Mouse (Mus musculus): ENCODE data around the gene Trp63. TPM values are rescaled to one million over a fixed set of nuclear protein-coding genes. Genes with fewer than 3 reads are reported as not detected.

Trp63 gene
- total RNA-seq, 1 experiment from 2014 or later: not detected

DNA sequence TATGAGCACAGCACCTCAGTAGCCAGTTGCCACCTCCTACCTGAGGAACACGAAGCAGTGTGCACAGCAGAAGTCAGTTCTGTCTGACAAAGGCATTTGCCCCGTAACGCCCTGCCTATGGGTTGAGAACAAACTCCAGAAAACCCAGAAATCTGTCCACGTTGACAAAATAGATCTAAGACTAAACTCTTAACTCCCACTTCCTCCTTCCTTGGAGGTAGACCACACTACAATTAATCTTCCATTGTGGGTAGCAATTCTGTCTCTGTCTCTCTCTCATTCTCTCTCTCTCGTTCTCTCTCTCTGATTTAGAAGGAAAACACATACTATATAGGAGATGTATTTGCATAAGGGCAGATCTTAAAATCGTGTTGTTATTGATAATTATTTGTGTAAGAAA lies 159.4 kb downstream of the Trp63 start:
- no peak for ATAC-seq (replicated peaks in 1 of 2; ENCODE audit: insufficient read depth in 1 of 2, low FRiP score in 2 of 2, low TSS enrichment in 1 of 2, low read depth in 1 of 2, poor library complexity in 2 of 2, severe bottlenecking in 2 of 2)

DNA sequence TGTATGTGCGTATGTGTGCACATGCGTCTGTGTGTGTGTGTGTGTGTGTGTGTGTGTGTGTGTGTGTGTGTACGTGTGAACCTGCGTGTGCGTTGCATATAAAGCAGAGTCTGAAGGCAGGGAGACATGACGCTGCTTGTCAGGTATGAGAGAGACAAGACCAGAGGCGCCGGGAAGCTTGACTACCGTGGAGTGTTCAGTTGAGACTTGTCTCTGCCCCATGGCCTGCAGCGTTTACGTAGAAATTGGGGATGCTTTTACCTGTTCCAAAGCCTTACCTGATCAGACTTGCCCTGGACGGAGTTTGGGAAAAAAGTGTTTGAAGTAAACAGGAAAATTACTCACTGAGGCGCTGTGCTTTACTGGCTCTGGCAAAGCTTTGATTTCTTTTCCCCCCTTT lies 160.1 kb downstream of the Trp63 start:
- ATAC-seq (replicated peaks in 1 of 2; ENCODE audit: insufficient read depth in 1 of 2, low FRiP score in 2 of 2, low TSS enrichment in 1 of 2, low read depth in 1 of 2, poor library complexity in 2 of 2, severe bottlenecking in 2 of 2): no peak

DNA sequence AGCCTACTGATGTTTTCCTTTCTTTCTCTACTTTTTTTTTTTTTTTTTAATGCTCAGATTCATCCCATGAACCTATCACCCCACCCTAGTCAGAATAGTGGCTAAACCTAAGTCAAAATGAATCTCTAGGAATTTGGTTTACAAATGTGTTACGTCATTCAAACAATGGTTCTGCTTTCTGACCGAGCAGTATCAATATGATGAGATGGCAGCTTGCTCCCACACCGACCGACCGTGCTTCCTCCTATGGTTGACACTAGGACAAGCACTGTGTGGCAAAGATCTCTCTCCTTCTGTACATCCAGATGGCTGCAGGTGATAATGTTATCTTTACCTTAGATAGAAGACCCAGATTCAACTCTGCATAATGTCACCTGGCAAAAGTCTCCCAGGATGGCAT lies 163.0 kb downstream of the Trp63 start:
- no peak for ATAC-seq (replicated peaks in 1 of 2; ENCODE audit: insufficient read depth in 1 of 2, low FRiP score in 2 of 2, low TSS enrichment in 1 of 2, low read depth in 1 of 2, poor library complexity in 2 of 2, severe bottlenecking in 2 of 2)

DNA sequence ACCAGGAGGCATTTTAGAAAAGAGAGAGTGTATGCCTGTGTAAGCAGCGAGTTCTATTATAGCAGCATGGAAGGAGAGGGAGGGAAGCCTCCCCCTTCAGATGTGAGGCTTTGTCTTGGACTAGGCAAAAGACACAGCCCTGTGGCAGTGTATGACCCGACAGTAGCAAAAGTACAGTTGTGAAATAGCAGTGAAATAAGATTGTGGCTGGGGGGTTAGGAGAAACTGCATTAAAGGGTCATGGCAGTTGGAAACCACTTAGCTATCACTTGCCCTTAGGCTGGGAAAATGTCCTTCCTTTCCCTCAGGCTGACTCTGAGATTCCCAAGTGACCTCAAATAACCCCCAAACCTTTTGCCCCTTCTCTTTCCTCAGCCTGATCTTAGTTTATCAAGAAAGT lies 164.9 kb downstream of the Trp63 start:
- ATAC-seq (replicated peaks in 1 of 2; ENCODE audit: insufficient read depth in 1 of 2, low FRiP score in 2 of 2, low TSS enrichment in 1 of 2, low read depth in 1 of 2, poor library complexity in 2 of 2, severe bottlenecking in 2 of 2): no peak

DNA sequence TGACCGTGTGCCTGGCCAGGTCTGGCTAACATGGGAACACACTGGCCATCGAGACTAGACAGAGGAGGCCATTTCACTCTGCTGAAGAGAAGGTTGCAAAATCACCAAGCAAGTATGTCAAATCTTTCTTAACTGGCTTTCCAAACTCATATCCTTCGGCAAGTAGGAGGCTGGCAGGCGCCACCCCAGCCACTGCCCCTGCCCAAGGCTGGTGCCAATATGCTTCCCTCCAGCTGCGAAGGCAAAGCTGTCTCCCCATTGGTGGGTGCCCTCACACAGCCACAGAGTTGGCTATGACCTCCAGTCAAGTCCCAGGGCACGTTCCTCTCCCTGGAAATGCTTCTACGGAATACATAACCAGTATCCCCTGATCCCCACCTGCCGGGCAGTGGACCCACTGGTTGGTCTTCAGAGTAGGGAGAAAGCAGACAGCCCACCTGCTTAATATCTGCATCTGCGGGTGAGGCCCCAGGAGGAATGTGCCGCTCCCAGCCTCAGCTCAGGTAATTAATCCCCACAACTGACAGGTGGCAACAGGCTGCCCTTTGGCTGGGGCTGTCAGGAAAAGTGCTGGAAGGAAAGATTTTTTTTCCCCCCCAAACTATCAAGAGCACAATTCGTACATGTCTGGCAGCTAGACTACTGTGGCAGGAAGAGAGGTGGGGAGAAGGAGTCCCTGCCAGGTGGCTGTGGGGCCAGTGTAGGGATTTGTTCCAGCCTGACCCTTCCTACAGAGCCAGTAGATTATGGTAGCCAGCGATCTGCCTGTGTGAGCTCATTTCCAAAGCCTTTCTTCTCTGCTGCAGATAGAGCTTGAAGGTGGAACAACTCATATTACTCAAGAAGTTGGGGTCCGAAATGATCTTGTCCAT lies 166.3 kb downstream of the Trp63 start:
- ATAC-seq (replicated peaks in 1 of 2; ENCODE audit: insufficient read depth in 1 of 2, low FRiP score in 2 of 2, low TSS enrichment in 1 of 2, low read depth in 1 of 2, poor library complexity in 2 of 2, severe bottlenecking in 2 of 2): no peak

DNA sequence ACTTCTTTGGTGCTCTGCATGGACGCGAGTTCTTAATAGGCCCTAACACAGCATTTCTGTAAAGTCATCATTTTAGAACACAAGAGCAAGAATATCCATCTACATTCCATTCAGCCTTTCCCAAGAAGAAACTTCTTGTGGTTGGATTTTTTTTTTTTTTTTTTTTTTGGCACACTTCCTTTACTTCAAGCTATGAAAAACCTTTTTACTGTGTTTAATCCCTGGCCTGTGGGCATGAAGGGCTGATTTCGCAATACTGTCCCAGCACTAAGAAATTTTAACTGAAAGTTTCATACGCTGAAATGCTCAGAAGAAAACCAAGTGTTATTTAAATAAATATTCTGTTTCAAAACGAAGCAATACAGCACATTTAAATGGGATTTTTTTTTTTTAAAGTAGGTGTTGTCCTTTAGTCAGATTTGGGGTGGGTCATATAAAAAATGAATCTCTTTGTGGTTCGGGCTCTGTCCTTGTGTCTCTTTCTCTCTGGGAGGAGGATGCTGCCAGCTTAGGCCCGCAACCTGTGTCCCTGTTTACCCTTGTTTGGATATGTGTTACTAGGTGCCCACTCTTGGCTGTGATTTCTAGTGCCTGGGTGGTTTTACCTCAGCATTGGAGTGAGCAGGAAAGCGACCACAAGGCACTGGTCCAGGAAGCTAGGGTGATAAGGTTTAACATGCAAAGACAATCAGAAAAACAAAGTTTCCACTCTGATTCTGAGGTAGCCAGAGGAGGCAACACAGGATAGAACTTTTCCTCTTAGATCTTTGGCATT lies 177.4 kb downstream of the Trp63 start:
- ATAC-seq (replicated peaks in 1 of 2; ENCODE audit: insufficient read depth in 1 of 2, low FRiP score in 2 of 2, low TSS enrichment in 1 of 2, low read depth in 1 of 2, poor library complexity in 2 of 2, severe bottlenecking in 2 of 2): no peak

DNA sequence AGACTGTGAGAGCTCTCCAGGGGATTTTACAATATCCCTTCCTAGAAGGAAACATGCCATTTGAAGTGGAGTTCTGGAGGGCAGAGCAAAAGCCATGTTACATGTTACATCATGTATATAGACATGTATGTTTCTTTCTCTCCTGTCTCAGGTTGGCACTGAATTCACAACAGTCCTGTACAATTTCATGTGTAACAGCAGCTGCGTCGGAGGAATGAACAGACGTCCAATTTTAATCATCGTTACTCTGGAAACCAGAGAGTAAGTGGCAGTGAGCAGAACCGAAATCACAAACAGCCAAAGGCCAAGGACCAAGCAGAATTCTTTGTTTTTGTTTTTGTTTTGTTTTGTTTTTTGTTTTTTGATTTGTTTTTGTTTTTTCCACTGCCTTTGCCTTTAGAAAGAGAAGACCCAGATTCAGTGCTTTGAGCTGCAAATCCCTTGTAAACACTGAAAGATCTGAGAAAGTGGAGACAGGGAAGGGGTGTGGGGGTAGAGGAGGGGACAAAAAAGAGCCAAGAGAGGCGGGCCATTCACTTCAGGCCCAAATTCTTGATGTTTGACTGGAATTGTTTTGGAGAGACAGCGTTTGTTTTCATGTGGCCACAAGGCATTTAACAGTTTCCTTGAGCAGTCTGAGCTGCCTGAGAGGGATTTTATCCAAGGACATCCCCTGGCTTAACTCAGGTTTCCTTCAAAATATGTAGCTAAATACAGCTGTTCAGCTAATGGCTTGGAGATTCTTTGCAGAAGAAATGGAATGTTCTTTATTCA lies 181.7 kb downstream of the Trp63 start:
- no peak for ATAC-seq (replicated peaks in 1 of 2; ENCODE audit: insufficient read depth in 1 of 2, low FRiP score in 2 of 2, low TSS enrichment in 1 of 2, low read depth in 1 of 2, poor library complexity in 2 of 2, severe bottlenecking in 2 of 2)

DNA sequence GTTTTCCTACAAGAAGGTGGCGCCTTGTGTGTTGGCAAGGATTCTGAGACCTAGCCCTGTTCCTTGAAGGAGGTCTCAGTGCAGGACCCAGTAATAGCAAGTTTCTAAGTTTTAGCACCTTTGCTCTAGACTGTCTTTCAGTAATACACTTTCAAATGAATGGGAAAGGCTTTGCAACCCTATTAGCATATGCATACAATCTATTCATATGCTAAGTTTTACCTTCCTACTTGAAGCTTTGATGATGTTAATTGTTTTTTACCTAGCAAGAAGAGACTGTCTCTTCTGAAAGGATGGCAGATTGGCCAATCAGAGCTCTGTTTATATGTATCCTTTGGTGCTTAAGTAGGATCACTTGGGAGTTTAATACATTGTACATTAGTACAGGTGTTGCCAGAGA lies 187.9 kb downstream of the Trp63 start:
- no peak for ATAC-seq (replicated peaks in 1 of 2; ENCODE audit: insufficient read depth in 1 of 2, low FRiP score in 2 of 2, low TSS enrichment in 1 of 2, low read depth in 1 of 2, poor library complexity in 2 of 2, severe bottlenecking in 2 of 2)

DNA sequence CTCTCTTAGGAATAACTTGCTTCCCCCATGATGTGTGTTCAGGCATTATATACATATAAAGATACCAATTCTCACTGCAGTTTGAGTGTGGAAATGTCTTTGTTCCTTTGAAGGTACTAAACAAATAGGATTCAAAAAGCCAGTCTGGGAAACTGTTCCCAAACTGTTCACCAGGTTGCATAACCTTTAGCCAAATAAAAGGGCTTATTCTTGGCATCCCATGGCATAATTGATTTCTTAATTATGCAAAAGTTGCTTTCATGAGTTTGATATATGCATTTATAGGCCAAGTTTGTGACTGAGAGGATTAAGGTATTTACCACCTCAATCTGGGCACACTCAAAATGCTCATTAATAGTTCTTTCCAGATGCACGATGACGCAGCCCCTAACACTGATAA lies 192.1 kb downstream of the Trp63 start:
- no peak for ATAC-seq (replicated peaks in 1 of 2; ENCODE audit: insufficient read depth in 1 of 2, low FRiP score in 2 of 2, low TSS enrichment in 1 of 2, low read depth in 1 of 2, poor library complexity in 2 of 2, severe bottlenecking in 2 of 2)

DNA sequence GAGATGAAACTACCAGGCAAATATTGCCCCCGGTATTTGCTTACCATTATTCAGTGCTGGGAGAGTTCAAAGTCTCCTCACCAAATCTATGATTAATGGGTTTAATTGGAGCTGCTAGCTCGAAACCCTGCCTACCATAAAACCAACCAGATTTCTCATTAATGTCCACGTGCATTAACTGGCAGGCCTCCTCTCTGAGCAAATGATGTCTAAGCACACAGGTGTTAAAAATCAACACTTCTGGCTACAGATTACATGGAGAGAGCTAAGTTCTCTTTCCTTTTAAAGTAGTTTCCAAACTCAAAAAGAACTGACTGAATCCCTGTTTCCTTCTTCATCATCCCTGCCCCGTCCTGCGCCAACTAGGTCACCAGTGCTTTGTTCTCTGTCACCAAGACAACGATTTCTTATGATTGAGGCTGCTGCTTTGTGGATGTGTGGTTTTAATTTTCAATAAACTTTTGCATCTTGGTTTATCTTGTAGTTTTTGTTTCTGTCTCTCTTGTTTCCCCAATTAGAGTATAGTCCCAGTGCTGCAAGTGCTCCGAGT lies 193.9 kb downstream of the Trp63 start:
- ATAC-seq (replicated peaks in 1 of 2; ENCODE audit: insufficient read depth in 1 of 2, low FRiP score in 2 of 2, low TSS enrichment in 1 of 2, low read depth in 1 of 2, poor library complexity in 2 of 2, severe bottlenecking in 2 of 2): no peak

DNA sequence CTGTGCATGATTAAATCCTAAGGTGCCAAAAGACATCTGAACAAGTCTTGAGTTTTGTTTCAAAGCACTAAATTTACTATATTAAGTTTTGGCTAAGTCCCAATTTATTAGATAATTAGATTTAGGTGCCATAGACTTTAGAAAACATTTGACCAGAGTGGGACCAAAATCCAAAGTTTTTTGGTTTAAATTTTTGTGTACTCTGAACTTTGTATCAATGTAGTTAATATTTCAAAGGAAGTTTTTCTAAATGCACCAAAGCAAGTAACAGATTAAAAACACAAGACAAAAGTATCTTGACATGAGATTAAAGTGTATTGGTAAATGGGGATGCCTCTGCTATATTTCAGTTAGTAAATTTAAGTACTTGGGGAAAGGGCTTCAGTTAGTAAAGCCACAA lies 194.6 kb downstream of the Trp63 start:
- no peak for ATAC-seq (replicated peaks in 1 of 2; ENCODE audit: insufficient read depth in 1 of 2, low FRiP score in 2 of 2, low TSS enrichment in 1 of 2, low read depth in 1 of 2, poor library complexity in 2 of 2, severe bottlenecking in 2 of 2)

DNA sequence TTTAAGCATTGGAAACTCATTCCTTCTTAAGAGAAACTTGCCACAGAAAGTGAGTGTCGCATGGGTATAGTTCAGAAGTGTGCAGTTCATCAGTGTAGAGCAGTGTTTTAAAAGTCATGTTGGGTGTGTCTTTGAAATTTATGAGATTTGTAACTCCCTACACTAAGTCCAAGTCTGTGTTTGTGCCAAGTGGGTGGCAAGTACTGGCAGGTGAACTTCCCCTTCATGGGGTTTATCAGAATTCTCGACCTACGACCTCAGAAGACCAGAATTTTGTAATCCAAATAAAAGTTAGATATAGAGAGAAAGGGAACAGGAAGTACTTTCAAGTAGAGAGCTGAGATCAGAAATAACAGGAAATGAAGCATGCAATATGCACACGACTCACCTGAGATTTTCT lies 215.5 kb downstream of the Trp63 start:
- no peak for ATAC-seq (replicated peaks in 1 of 2; ENCODE audit: insufficient read depth in 1 of 2, low FRiP score in 2 of 2, low TSS enrichment in 1 of 2, low read depth in 1 of 2, poor library complexity in 2 of 2, severe bottlenecking in 2 of 2)

DNA sequence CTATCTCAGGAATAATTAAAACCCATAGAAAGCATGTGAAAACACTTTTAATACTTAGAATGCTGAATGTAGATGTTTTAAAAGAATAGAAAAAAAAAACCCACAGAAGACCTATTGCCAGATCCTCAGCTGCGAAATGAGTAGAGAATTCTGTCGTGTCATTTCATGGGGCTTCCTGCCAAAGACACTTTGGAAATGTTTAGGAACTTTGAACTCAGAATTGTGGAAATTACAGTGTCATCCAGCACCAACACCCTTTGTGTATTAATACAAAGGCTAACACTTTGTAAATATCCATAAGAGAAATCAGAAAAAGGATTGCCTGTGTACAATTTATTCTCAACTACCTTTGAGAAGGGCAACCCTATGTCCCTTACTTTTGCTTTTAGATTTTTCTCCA lies 216.1 kb downstream of the Trp63 start:
- ATAC-seq (replicated peaks in 1 of 2; ENCODE audit: insufficient read depth in 1 of 2, low FRiP score in 2 of 2, low TSS enrichment in 1 of 2, low read depth in 1 of 2, poor library complexity in 2 of 2, severe bottlenecking in 2 of 2): no peak

DNA sequence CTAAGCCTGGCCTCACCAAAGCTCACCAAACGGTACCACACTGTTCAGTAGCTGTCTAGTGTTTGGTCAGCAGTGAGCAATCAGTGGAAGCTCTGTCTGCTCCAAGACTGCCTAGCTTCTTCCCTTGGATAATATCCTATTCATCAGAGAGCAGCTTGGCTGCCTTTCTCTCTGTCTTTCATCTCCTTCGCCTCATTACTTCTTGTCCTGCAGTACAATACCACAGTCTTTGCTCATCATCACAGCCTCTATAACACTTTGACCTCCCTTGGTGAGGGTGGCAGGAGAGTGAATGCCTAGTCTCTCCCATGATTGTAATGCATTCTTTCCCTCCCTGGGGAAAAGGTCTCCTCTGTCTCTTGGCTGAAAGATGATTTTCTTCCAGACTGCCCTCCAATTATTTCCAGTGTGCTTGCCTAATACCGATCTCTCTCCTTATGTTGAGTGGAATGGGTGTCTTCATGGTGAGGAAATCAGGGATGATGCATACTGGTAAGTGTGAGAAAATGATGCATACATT lies 216.9 kb downstream of the Trp63 start:
- no peak for ATAC-seq (replicated peaks in 1 of 2; ENCODE audit: insufficient read depth in 1 of 2, low FRiP score in 2 of 2, low TSS enrichment in 1 of 2, low read depth in 1 of 2, poor library complexity in 2 of 2, severe bottlenecking in 2 of 2)

DNA sequence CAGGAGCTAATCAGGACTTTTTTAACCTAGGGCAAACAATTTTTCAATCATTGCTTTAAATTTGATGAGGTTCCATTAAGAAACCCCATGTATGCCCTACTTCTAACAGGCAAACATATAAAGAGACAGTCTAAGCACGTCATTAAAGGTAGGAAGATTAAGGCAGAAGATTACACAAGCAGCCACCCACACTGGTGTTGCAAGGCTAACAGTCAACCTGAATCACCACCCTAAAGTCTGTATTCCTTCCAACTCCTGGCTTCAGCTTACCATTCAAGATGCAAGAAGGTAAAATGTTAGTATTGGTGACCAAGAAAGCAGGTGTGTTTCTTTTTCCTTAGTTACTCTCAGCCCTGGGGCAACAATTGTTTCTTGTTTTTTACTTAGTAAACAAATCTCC lies 228.6 kb downstream of the Trp63 start:
- no peak for ATAC-seq (replicated peaks in 1 of 2; ENCODE audit: insufficient read depth in 1 of 2, low FRiP score in 2 of 2, low TSS enrichment in 1 of 2, low read depth in 1 of 2, poor library complexity in 2 of 2, severe bottlenecking in 2 of 2)

DNA sequence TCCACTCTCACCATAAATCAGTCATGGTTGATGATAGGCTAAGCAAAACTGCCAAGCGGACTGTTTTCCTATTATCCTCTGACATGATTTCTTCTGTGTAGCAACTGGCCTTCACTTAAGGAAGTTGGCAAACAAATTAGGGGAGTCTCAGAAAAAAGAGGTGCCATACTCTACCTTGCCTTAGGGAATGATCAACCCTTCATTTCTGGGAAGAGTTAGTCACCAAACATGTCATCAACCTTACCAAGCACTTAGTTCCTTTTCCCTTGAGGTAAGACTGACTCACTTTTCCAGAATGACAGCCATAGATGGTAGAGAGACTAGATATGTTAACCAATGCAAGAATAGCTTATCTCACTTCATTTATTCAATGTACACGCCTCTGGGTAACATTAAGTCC lies 250.6 kb downstream of the Trp63 start:
- ATAC-seq (replicated peaks in 1 of 2; ENCODE audit: insufficient read depth in 1 of 2, low FRiP score in 2 of 2, low TSS enrichment in 1 of 2, low read depth in 1 of 2, poor library complexity in 2 of 2, severe bottlenecking in 2 of 2): no peak
